Mouse (Mus musculus) adrenal gland, postnatal 4 days (tissue): ENCODE results near the gene H2-M10.3. TPM values are rescaled to one million over a fixed set of nuclear protein-coding genes. Genes with fewer than 3 reads are reported as not detected.
A peak's percentile ranks its signal among the peaks of the same experiment; 100 is the strongest.
"Not testable (repeated sequence)": the region's sequence is repeated elsewhere in the genome, so short reads cannot be mapped to it uniquely, and the experiment has no call there.

Source experiments
- DNase-seq, 2 experiments: peaks; one replicate each; pipeline ENCODE4 v3.0.0; 2021 to 2022; ENCODE audit warnings: low spot score in 2 of 2, mixed read lengths in 2 of 2
- long read RNA-seq, 2 experiments: library from polyadenylated mRNA; stranded (forward); transcript quantifications; one replicate each; pipeline ENCODE4 v2.0.0; 2021
- total RNA-seq, 2 experiments: library from RNA; stranded (reverse); gene quantifications; 2 replicates each; pipeline ENCODE4 v1.2.3; 2021

Gene H2-M10.3
- not detected for total RNA-seq
- long read RNA-seq, experiment 1: 0 reads
- long read RNA-seq, experiment 2: 0 reads

DNA sequence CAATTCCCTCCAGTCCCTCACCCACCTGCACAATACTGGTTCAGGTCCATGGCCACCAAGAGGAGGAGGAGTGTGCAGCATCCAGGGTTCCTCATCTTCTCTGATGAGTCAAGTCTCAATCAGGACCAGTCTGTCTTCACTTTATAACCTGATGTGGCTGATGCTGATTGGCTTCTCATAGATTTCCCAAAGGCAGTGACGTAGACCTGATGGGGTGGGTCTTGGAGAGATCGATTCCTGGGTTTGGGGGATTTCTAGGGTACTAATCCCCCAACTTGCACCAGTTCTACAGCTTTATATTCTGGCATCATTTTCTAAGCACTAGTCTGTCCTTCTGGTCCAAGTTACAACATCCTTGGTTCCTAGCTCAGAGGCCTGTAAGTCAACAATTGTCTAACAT is at the start of gene H2-M10.3:
TSS of gene H2-M10.3 (minus strand) at position 101 of the 400 bp plus-strand sequence.
- not testable (repeated sequence) for DNase-seq

DNA sequence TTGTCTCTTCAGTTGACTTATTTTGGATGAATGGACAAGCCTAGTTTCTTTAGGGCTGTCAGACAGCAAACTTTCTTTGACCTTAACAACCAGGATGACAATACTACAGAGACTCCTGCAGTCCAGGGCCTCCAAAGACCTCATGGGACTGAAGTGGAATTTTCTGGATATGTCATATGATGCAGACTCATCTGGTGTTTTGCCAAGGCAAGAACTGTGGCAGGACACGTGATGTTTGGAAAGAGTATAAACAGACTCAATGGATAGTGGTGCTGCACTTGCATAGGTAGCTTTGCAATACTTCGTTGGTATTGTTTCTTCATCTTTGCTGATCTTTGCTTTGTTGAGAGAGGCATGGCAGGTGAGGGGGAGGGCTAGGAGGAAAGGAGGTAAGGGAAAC is 49.2 kb upstream of the H2-M10.3 start:
- no peak for DNase-seq

DNA sequence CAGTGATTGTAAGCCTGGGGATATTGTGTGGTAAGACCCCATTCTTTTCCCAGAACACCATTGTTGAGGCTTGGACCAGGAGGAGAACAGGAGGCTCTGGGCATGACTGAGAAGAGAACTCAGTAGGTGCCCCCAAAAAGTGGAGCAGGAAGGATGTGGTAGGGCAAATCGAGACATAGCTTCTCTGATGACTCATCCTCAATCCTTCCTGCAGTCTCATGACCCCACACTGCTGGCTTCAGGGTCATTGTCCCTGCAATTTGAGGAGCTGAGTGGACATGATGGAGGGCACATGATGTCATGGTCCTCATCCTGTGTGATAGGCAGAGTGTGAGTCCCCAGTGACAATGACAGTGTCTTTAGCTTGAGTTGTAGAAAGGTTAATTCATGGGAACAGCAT is 47.2 kb upstream of the H2-M10.3 start:
- no peak for DNase-seq

DNA sequence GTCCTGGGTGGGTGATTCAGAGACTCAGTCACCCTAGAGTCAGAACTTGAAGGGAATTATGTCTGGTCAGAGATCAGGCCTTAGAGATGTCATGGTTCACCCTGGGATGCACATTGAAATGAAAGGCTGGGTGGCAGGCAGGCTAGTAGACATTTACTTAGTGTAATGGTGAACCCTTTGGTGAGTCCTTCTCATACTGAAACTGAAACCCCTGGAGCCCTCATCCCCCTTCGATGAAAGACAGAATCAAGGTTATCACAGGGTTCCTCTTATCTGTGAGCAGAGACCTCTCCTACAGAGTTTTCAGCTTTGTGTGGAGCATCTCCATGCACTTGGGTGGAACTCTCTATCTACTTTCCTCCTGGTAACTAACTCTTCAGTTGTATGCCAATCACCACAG is 46.1 kb upstream of the H2-M10.3 start:
- no peak for DNase-seq

DNA sequence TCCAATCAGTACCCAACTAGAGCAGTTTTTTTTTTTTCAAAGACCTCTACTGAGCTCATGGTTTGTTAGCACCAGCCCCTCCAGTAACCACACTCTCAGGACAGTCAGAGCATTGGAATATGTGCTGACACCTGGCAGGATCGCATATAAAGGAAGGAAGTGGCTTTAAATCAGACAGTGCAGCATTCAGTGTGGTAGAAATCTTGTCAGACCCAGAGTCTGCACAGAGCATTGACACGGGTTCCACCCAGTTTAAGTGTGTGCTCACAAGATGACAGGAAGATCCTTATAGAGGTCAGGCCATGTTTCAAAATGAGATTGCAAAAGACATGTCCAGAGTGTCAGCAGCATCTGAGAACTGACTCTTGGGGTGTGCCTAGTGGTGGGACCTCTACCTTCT is 21.7 kb upstream of the H2-M10.3 start:
- DNase-seq: no peak

DNA sequence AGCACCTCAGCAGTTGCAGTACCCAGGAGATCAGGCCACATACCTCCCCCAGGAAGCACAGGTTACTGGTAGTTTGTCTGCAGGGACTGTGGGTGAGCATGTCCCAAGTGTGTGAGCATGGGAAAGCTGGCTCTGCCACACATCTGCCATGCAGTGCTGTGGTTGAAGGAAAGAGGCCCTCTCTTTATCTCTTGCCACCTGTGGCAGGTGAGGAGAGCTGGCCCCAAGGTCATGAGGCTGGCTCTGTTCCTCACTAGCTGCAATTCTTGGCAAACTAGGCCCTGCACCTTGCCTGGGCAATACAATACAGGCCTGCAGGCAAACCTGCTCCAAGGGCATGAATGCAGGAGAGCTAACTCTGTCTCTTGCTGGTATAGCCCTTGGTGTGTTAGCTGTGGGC is 5.8 kb downstream of the H2-M10.3 start:
- DNase-seq: not testable (repeated sequence)

DNA sequence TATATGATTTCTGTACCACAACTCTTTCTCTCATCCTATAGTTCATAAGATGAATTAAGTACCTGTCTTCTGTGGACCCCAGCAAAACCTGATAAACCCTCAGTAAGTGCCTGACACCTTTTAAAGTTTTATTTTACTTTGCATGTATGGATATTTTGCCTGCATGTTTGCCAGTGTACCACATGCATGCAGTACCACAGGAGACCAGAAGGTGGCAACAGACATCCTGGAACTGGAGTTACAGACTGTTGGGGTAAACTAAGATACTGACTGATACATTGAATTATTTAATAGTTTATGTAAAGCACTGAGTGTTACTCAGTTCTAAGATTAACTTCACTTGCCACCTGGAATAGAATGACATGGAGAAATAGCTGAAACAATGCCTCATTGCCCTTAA is 10.7 kb downstream of the H2-M10.3 start:
- DNase-seq: not testable (repeated sequence)

DNA sequence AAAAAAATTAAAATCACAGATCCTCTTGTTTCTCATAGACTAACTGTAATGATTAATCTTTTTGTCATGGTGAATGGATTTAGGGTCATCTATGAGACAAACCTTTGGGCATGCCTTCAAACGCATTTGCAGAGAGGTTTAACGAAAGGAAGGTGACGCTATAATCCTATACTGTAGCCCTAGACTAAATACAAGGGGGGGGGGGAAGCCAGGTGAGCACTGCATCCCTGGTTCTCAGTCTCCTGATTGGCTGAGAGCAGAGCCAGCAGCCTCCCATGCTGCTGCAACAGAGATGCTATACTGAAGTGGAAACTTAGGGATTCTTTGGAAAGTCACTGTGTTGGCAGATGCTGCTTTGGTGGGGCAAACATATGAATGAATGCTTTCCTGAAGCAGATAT is 12.5 kb downstream of the H2-M10.3 start:
- no peak for DNase-seq

DNA sequence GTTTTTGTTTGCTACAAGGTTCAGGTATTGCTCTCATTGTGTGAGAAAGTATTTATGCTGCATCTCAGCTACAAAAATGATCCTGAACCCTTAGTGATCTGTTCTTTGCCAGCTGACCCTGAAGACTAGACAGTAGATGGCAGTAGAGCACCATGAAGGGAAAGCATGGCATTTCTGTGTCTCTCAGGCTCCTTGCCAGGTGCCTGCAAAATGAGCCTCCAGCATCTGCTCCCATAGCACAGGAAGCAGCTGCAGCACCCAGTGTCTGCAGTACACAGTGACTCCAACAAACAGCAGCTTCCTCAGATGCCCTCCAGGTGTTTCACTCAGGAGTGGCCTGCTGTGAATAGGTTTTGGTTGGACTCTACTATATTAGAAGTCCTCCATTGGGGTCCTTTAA is 12.9 kb downstream of the H2-M10.3 start:
- not testable (repeated sequence) for DNase-seq

DNA sequence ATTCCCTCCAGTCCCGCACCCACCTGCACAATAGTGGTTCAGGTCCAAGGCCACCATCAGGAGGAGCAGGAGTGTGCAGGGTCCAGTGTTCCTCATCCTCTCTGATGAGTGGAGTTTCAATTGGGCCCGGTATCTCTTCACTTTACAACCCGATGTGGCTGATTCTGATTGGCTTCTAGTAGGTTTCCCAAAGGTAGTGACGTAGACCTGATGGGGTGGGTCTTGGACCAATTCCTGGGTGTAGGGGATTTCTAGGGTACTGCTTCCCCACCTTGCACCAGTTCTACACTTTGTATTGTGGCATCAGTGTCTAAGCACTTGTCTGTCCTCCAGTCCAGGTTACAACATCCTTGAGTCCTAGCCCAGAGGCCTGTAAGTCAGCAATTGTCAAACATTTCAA is 42.2 kb downstream of the H2-M10.3 start, which contains the start of gene H2-M10.1:
TSS of gene H2-M10.1 (minus strand) at position 101 of the 400 bp plus-strand sequence.
- no peak for DNase-seq

DNA sequence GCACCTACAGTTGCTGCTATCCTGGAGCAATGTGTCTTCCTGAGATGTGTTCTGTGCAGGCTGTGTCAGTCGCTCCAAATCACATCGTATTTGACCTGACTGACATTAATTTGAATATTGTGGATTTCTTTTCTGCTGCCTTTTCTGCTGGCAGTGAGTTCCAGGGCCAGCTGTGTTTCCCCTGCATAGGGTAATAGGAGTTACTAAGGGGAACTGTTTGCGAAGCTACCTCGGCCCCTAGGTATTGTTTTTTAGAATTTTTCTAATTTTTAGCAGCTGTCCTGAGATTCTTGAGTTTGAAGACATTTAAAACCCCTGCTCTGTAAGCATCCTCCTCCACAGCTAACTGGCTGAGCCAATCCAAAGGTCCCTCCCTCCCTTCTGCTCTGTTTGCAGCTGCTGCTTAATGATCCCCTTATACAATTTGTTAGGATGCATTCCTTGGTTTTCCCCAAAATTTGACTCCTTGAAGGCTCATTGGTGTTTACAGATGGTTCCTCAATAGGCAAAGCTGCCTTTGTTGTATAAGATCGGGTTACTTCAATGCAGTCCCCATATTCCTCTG is 52.4 kb downstream of the H2-M10.3 start:
- no peak for DNase-seq

DNA sequence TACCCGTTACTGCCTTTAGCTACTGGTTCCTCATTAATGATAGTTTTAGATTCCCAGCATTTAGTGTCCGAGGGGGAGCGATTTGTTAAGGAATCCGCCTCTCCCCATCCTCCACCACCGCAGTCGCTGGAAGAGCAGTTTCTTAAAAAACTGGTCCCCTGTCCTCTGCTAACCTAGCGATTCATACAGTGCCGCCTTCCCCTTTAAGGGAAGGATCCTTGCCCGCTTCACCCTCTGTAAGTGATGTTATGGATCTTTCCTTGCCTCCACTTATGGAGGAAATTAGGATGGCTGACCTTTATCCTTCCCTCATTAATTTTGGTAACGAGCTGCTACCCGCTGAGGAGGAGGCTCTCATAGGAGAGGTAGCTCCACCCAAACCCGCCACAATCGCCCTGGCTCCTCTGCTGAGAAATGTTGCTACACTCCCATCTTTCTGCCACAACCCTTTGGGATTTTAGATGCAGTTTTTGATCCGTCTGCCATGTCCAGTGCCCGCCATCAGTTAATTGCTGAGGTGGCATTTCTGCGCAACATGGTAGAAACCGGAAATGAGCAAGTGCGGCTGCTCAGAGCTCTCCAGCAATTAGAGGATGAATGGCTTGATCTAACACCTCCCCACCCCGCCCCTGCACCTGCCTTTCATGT is 53.1 kb downstream of the H2-M10.3 start:
- peak in 1 of 2 experiments; percentile 8 for DNase-seq

Other genes starting within 250 kb of the H2-M10.3 start
- under 1 TPM; 0.20 to 0.25 TPM for gene Gm19684, start 246.7 kb downstream of the H2-M10.3 start, total RNA-seq
- gene Gm7030, start 239.0 kb downstream of the H2-M10.3 start, total RNA-seq: not detected
- under 1 TPM in 1 of 2 experiments, not detected in 1; 0.50 TPM for gene Gm8909, start 199.9 kb downstream of the H2-M10.3 start, total RNA-seq
- gene H2-T3, start 178.1 kb downstream of the H2-M10.3 start, total RNA-seq: not detected
- gene Rpp21, start 110.3 kb downstream of the H2-M10.3 start, total RNA-seq: 10 to 100 TPM; 41.5 to 45.2 TPM
- gene Trim39, start 96.2 kb downstream of the H2-M10.3 start, total RNA-seq: 10 to 100 TPM; 22.3 to 23.0 TPM
- not detected for gene H2-M10.2, start 81.9 kb downstream of the H2-M10.3 start, total RNA-seq
- not detected for gene H2-M10.1, start 42.3 kb downstream of the H2-M10.3 start, total RNA-seq
- gene H2-M10.4, start 93.9 kb upstream of the H2-M10.3 start, total RNA-seq: not detected
- not detected for gene H2-M11, start 178.7 kb upstream of the H2-M10.3 start, total RNA-seq